Mouse (Mus musculus): ENCODE data around the gene Lrrc36. TPM values are rescaled to one million over a fixed set of nuclear protein-coding genes. Genes with fewer than 3 reads are reported as not detected.

The Lrrc36 gene
- polyA plus RNA-seq (2017; shearing (Covaris generic)) = under 1 TPM in 1 of 2 experiments, not detected in 1; 0.53 TPM

DNA sequence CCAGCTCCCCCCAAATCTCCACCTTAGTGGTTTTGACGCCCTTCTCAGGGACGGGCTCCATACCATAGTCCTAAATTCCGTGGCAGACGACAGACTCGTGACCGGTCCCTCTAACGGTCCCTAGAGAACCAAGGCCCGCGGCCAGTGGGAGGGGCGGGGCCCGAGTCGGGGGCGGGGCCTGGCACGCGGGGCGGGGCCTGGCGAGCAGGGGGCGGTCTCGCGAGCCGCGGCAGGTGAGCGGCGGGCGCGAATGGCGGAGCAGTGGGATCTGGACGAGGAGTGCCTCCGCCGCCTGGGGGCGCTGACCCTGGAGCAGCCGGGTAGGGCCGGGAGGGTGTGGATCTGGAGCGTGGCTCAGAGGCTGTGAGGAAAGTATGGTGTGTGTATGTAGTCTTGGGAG, at the start of gene Lrrc36, which contains the start of gene Kctd19:
Gene Lrrc36, plus strand, starts transcription at position 181 of the 400 bp plus-strand sequence.
Gene Kctd19, minus strand, starts transcription at position 112 of the 400 bp plus-strand sequence.

GRCm38 (mm10) chr8:105373032-105373431, 40.3 kb upstream of the Lrrc36 start, which contains the start of gene Plekhg4:
TSS of gene Plekhg4 (plus strand) at chr8:105373274.

DNA sequence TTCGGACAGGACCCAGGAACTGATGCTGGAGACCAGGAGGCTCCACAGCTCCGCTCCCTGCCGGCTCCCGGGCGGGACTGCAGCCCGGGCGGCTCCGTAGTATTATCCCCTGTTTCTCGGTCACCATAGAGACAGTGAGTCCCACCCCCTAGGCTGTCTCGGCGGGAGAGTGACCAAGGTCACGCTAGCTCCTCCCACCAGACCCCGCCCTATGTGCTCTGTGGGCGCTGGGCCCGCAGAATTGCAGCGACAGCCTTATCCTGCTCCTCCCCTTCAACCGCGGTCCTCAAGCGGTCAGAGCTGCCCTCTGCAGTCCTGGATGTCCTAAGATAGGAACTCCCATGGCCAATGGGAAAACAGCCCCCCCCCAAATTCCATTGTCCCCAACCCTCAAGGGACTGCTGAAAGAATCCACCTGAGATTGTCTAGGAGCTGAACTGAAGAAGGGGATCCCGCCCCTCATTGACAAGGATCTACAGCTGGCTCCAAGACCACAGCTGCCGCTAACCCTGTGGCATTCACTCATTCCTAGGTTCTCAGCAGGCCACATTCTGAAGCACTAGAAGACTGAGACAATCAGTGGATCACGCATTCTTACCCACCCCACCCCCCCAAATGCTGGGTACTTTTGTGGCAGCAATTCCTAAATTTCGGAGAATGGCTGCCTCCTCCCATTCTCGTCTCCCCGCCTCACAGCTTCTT, 58.1 kb downstream of the Lrrc36 start, which contains the start of gene Tppp3:
Gene Tppp3, minus strand, starts transcription at position 213 of the 702 bp plus-strand sequence.

DNA sequence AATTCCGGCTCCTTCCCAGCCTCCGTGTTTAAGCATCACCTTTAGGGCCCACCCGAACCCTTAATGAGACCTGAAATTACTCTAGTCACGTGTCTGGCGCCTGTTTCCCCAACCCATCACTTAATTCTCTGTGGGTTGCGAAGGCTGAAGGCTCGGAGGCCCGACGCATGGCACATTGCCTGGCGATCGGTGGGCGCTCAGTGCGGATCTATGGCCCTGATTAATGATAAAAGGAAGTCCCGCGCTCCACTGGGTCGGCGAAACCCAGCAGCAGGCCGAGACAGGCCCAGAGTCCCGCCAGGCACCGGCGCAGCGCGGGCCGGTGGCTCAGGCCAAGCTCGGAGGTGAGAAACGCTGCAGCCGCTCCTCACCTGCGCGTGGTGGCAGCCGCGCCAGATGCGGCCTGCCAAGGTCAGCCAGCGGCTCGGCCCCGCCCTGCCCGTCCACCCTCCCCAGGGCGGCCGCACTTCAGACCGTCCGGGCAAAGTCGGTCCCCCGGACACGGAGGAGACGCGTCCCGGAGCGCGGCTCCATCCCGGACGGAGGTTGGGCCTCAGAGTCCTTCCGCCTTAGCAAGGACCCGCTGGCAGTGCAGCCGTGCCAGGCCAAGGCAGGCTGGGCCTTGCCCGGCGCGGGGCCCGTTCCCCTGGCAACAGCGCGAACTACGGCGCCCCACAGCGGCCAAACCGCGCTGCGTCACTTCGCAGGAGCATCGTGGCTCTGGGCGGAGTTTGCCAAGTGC, 83.2 kb downstream of the Lrrc36 start, which contains the start of gene Zdhhc1:
Gene Zdhhc1, minus strand, starts transcription at position 464 of the 742 bp plus-strand sequence.

Other genes starting within 250 kb of the Lrrc36 start
- 100 to 1,000 TPM; 106 to 136 TPM for gene Cbfb, start 242.9 kb upstream of the Lrrc36 start, polyA plus RNA-seq (2017; shearing (Covaris generic))
- gene D230025D16Rik, start 188.4 kb upstream of the Lrrc36 start, polyA plus RNA-seq (2017; shearing (Covaris generic)) = 10 to 100 TPM; 26.1 to 30.7 TPM
- gene B3gnt9, start 158.4 kb upstream of the Lrrc36 start, polyA plus RNA-seq (2017; shearing (Covaris generic)) = 1 to 10 TPM; 1.7 to 2.5 TPM
- 10 to 100 TPM; 66.5 to 74.3 TPM for gene Tradd, start 149.0 kb upstream of the Lrrc36 start, polyA plus RNA-seq (2017; shearing (Covaris generic))
- gene Fbxl8, start 148.9 kb upstream of the Lrrc36 start, polyA plus RNA-seq (2017; shearing (Covaris generic)) = 10 to 100 TPM; 23.3 to 29.8 TPM
- gene Hsf4, start 143.8 kb upstream of the Lrrc36 start, polyA plus RNA-seq (2017; shearing (Covaris generic)) = 1 to 10 TPM in 1 of 2 experiments, under 1 TPM in 1; 0.88 to 1.1 TPM
- 1 to 10 TPM in 1 of 2 experiments, not detected in 1; 1.6 TPM for gene Nol3, start 137.4 kb upstream of the Lrrc36 start, polyA plus RNA-seq (2017; shearing (Covaris generic))
- 1 to 10 TPM; 1.9 to 4.2 TPM for gene 4931428F04Rik, start 123.7 kb upstream of the Lrrc36 start, polyA plus RNA-seq (2017; shearing (Covaris generic))
- gene Exoc3l, start 117.5 kb upstream of the Lrrc36 start, polyA plus RNA-seq (2017; shearing (Covaris generic)) = 1 to 10 TPM; 2.0 to 2.1 TPM
- gene E2f4, start 115.9 kb upstream of the Lrrc36 start, polyA plus RNA-seq (2017; shearing (Covaris generic)) = 100 to 1,000 TPM; 150 to 169 TPM
- gene Elmo3, start 108.0 kb upstream of the Lrrc36 start, polyA plus RNA-seq (2017; shearing (Covaris generic)) = 10 to 100 TPM in 1 of 2 experiments, 1 to 10 TPM in 1; 7.2 to 14.4 TPM
- gene Lrrc29, start 87.3 kb upstream of the Lrrc36 start, polyA plus RNA-seq (2017; shearing (Covaris generic)) = 1 to 10 TPM; 1.9 to 2.7 TPM
- gene Tmem208, start 87.2 kb upstream of the Lrrc36 start, polyA plus RNA-seq (2017; shearing (Covaris generic)) = 100 to 1,000 TPM; 128 to 130 TPM
- gene Fhod1, start 65.6 kb upstream of the Lrrc36 start, polyA plus RNA-seq (2017; shearing (Covaris generic)) = 1 to 10 TPM; 1.0 to 1.8 TPM
- gene Slc9a5, start 64.7 kb upstream of the Lrrc36 start, polyA plus RNA-seq (2017; shearing (Covaris generic)) = under 1 TPM; 0.28 to 0.60 TPM
- 1 to 10 TPM in 1 of 2 experiments, not detected in 1; 1.1 TPM for gene Plekhg4, start 40.3 kb upstream of the Lrrc36 start, polyA plus RNA-seq (2017; shearing (Covaris generic))
- 1 to 10 TPM in 1 of 2 experiments, under 1 TPM in 1; 0.65 to 1.3 TPM for gene Kctd19, start 69 bp upstream of the Lrrc36 start, polyA plus RNA-seq (2017; shearing (Covaris generic))
- under 1 TPM in 1 of 2 experiments, not detected in 1; 0.64 TPM for gene Tppp3, start 58.0 kb downstream of the Lrrc36 start, polyA plus RNA-seq (2017; shearing (Covaris generic))
- gene Zdhhc1, start 83.3 kb downstream of the Lrrc36 start, polyA plus RNA-seq (2017; shearing (Covaris generic)) = 1 to 10 TPM; 4.3 to 6.1 TPM
- not detected for gene Hsd11b2, start 105.2 kb downstream of the Lrrc36 start, polyA plus RNA-seq (2017; shearing (Covaris generic))
- 10 to 100 TPM; 38.3 to 39.1 TPM for gene Atp6v0d1, start 152.5 kb downstream of the Lrrc36 start, polyA plus RNA-seq (2017; shearing (Covaris generic))
- 10 to 100 TPM; 16.6 to 18.0 TPM for gene Ripor1, start 191.7 kb downstream of the Lrrc36 start, polyA plus RNA-seq (2017; shearing (Covaris generic))
- gene Ctcf, start 223.0 kb downstream of the Lrrc36 start, polyA plus RNA-seq (2017; shearing (Covaris generic)) = 100 to 1,000 TPM; 182 to 192 TPM
- 1 to 10 TPM in 1 of 2 experiments, under 1 TPM in 1; 0.44 to 1.4 TPM for gene Agrp, start 223.8 kb downstream of the Lrrc36 start, polyA plus RNA-seq (2017; shearing (Covaris generic))

Data from inflammation-experienced regulatory T-cells (primary cell).